Mouse (Mus musculus): ENCODE results near the gene Gm4881. TPM values are rescaled to one million over a fixed set of nuclear protein-coding genes. Genes with fewer than 3 reads are reported as not detected.

Gm4881 gene
- polyA plus RNA-seq, 1 experiment from 2014 or later = not detected

GRCm38 (mm10) chr7:24918763-24919323, 25.5 kb downstream of the Gm4881 start:
- Histone ChIP-seq H3K9me3 (ENCODE audit: control insufficient read depth) (no peaks in the 10 kb centered on the region), H3K27me3 (replicated peaks; ENCODE audit: control insufficient read depth, insufficient read depth, low read length) (no peaks in the 10 kb centered on the region), H3K27ac (ENCODE audit: low read depth, low read length) (no peak overlapping the region), H3K36me3 (ENCODE audit: control insufficient read depth, insufficient read depth) (peaks cover 69% of the 10 kb centered on the region), H3K9ac (ENCODE audit: low read depth, low read length) (no peak overlapping the region), H3K4me3 (ENCODE audit: low read depth, low read length) (no peak overlapping the region), H3K4me2 (replicated peaks; ENCODE audit: low read depth) (no peak overlapping the region), H3K4me1 (replicated peaks; ENCODE audit: control insufficient read depth, insufficient read depth, low read length) (no peaks in the 10 kb centered on the region)
- no peak for TF ChIP-seq CTCF (IDR thresholded peaks at IDR 0.05; ENCODE audit: low read depth)
- WGBS = 90% methylated on average over 20 of the region's 20 CpGs
- no peak for ATAC-seq

DNA sequence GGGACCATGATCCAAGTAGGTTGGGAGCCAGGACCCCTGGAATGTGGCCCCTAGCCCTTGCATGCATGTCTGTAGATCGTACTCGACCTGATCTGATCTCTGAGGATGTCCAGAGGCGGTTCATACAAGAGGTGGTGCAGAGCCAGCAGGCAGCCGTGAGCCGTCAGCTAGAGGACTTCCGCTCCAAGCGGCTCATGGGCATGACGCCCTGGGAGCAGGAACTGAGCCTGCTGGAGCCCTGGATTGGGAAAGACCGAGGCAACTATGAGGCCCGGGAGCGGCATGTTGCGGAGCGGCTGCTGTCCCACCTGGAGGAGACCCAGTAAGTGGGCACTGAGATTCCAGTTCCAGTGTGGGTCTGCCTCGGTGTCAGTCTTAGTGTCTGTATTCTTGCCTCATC, 31.8 kb downstream of the Gm4881 start:
- WGBS = 91% methylated on average over 14 of the region's 14 CpGs
- H3K36me3 ChIP-seq (ENCODE audit: control insufficient read depth, insufficient read depth) = peaks cover 54% of the 10 kb centered on the region
- TF ChIP-seq CTCF (IDR thresholded peaks at IDR 0.05; ENCODE audit: low read depth) = no peak
- no peaks in the 10 kb centered on the region for H3K9me3 ChIP-seq (ENCODE audit: control insufficient read depth)
- H3K4me2 ChIP-seq (replicated peaks; ENCODE audit: low read depth) = no peak overlapping the region
- H3K27ac ChIP-seq (ENCODE audit: low read depth, low read length) = no peak overlapping the region
- no peak for ATAC-seq
- no peaks in the 10 kb centered on the region for H3K27me3 ChIP-seq (replicated peaks; ENCODE audit: control insufficient read depth, insufficient read depth, low read length)
- H3K4me3 ChIP-seq (ENCODE audit: low read depth, low read length) = no peak overlapping the region
- no peaks in the 10 kb centered on the region for H3K4me1 ChIP-seq (replicated peaks; ENCODE audit: control insufficient read depth, insufficient read depth, low read length)
- H3K9ac ChIP-seq (ENCODE audit: low read depth, low read length) = no peak overlapping the region

GRCm38 (mm10) chr7:24907211-24907748, 37.0 kb downstream of the Gm4881 start:
- Histone ChIP-seq H3K4me3 (ENCODE audit: low read depth, low read length) (no peak overlapping the region), H3K9me3 (ENCODE audit: control insufficient read depth) (no peaks in the 10 kb centered on the region), H3K4me2 (replicated peaks; ENCODE audit: low read depth) (no peak overlapping the region), H3K9ac (ENCODE audit: low read depth, low read length) (0 out of 2 replicates have a peak overlapping the region, but pooled peaks have one; percentile 3), H3K27ac (ENCODE audit: low read depth, low read length) (no peak overlapping the region), H3K27me3 (replicated peaks; ENCODE audit: control insufficient read depth, insufficient read depth, low read length) (no peaks in the 10 kb centered on the region), H3K36me3 (ENCODE audit: control insufficient read depth, insufficient read depth) (peaks cover 30% of the 10 kb centered on the region), H3K4me1 (replicated peaks; ENCODE audit: control insufficient read depth, insufficient read depth, low read length) (no peaks in the 10 kb centered on the region)
- ATAC-seq = no peak
- TF ChIP-seq CTCF (IDR thresholded peaks at IDR 0.05; ENCODE audit: low read depth) = peak; percentile 31
- WGBS = 26% methylated on average over 13 of the region's 13 CpGs

DNA sequence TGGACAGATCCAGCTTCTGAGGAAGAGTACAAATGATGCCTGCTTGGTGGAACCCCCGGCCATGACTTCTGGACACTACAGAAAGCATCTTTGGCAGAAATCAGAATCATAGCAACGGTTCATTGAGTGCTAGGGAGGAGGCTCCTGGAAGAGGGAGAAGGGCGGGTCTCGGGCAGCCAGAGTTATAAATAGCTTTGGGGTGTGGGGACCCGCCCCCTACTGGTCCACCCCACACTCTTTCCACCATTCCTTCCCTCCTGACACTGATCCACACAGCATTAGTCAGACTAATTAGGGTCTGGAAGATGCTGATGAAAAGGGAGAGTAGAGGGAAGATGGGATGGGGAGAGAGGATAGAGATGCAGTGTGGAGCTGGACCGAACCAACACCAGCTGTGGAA, 37.7 kb downstream of the Gm4881 start:
- no peak overlapping the region for H3K27ac ChIP-seq (ENCODE audit: low read depth, low read length)
- H3K9ac ChIP-seq (ENCODE audit: low read depth, low read length) = no peak overlapping the region
- WGBS = 25% methylated on average over 6 of the region's 6 CpGs
- peak; percentile 25; the same call in 1 of the 2 replicates for TF ChIP-seq CTCF (IDR thresholded peaks at IDR 0.05; ENCODE audit: low read depth)
- H3K9me3 ChIP-seq (ENCODE audit: control insufficient read depth) = no peaks in the 10 kb centered on the region
- ATAC-seq = no peak
- H3K36me3 ChIP-seq (ENCODE audit: control insufficient read depth, insufficient read depth) = peaks cover 23% of the 10 kb centered on the region
- H3K4me3 ChIP-seq (ENCODE audit: low read depth, low read length) = no peak overlapping the region
- H3K4me1 ChIP-seq (replicated peaks; ENCODE audit: control insufficient read depth, insufficient read depth, low read length) = no peaks in the 10 kb centered on the region
- 0 out of 2 replicates have a peak overlapping the region, but pooled peaks have one; percentile 9 for H3K4me2 ChIP-seq (replicated peaks; ENCODE audit: low read depth)
- no peaks in the 10 kb centered on the region for H3K27me3 ChIP-seq (replicated peaks; ENCODE audit: control insufficient read depth, insufficient read depth, low read length)

- H3K4me3 ChIP-seq (ENCODE audit: low read depth, low read length) = peak overlapping the region; percentile 53
- H3K27ac ChIP-seq (ENCODE audit: low read depth, low read length) = peak overlapping the region; percentile 35; the same call in 1 of the 2 replicates
- peaks cover 20% of the 10 kb centered on the region for H3K36me3 ChIP-seq (ENCODE audit: control insufficient read depth, insufficient read depth)
- peak overlapping the region; percentile 52 for H3K9ac ChIP-seq (ENCODE audit: low read depth, low read length)
- peak overlapping the region; percentile 75 for H3K4me2 ChIP-seq (replicated peaks; ENCODE audit: low read depth)
- no peaks in the 10 kb centered on the region for H3K27me3 ChIP-seq (replicated peaks; ENCODE audit: control insufficient read depth, insufficient read depth, low read length)
- TF ChIP-seq CTCF (IDR thresholded peaks at IDR 0.05; ENCODE audit: low read depth) = peak; percentile 89
- no peaks in the 10 kb centered on the region for H3K4me1 ChIP-seq (replicated peaks; ENCODE audit: control insufficient read depth, insufficient read depth, low read length)
- ATAC-seq = 0 out of 2 replicates have a peak, but pooled peaks have one; percentile 9
- WGBS = 20% methylated on average over 3 of the region's 3 CpGs
- no peaks in the 10 kb centered on the region for H3K9me3 ChIP-seq (ENCODE audit: control insufficient read depth)
Observed at GRCm38 (mm10) chr7:24904936-24905335, 39.4 kb downstream of the Gm4881 start.

DNA sequence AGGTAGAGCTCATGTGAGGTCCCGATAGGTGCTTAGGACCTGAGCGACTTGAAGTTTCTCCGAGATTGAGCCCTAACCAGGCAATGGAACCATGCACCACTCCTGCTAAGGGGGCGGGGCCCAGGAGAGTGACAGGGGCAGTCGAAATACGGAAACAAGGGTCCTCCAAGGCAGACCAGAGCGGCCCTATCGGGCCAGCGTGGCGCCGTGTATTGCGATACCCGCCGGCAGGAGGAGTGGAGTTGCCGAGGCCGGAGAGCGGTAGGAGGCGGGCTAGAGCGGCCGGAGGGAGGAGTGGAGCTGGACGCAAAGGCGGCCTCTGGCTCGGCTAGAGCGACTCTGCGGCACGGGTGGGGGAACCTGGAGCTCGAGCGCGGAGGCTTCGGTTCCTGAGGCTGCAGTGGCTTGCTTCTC, 40.2 kb downstream of the Gm4881 start:
- H3K4me1 ChIP-seq (replicated peaks; ENCODE audit: control insufficient read depth, insufficient read depth, low read length) = no peaks in the 10 kb centered on the region
- peak overlapping the region; percentile 53 for H3K4me3 ChIP-seq (ENCODE audit: low read depth, low read length)
- H3K4me2 ChIP-seq (replicated peaks; ENCODE audit: low read depth) = peak overlapping the region; percentile 75
- peak; percentile 96 for ATAC-seq
- H3K9ac ChIP-seq (ENCODE audit: low read depth, low read length) = peak overlapping the region; percentile 71
- H3K27ac ChIP-seq (ENCODE audit: low read depth, low read length) = peak overlapping the region; percentile 51; the same call in 1 of the 2 replicates
- no peaks in the 10 kb centered on the region for H3K27me3 ChIP-seq (replicated peaks; ENCODE audit: control insufficient read depth, insufficient read depth, low read length)
- peak; percentile 84 for TF ChIP-seq CTCF (IDR thresholded peaks at IDR 0.05; ENCODE audit: low read depth)
- WGBS = under 1% methylated on average over 29 of the region's 30 CpGs
- peaks cover 14% of the 10 kb centered on the region for H3K36me3 ChIP-seq (ENCODE audit: control insufficient read depth, insufficient read depth)
- no peaks in the 10 kb centered on the region for H3K9me3 ChIP-seq (ENCODE audit: control insufficient read depth)
